Mouse (Mus musculus) heart, postnatal 0 days (tissue): ENCODE results near the gene Cyfip2. TPM values are rescaled to one million over a fixed set of nuclear protein-coding genes. Genes with fewer than 3 reads are reported as not detected.
"Not testable (repeated sequence)": the region's sequence is repeated elsewhere in the genome, so short reads cannot be mapped to it uniquely, and the experiment has no call there.

ENCODE experiments used
- ATAC-seq: fragments of 200-750 bp; cut with Nextera tagmentation; 2 replicates; pipeline ENCODE4 v1.8.0; 2017; ENCODE audit warnings: low read depth, moderate number of reproducible peaks, moderate library complexity; ENCODE audit not compliant: insufficient read depth
- DNase-seq: peaks from one replicate; pipeline ENCODE4 v3.0.0-alpha.2; 2016; ENCODE audit warnings: low spot score
- H3K27ac ChIP-seq: fragments of 300-500 bp; sonication (generic); 2 replicates; pipeline ENCODE4 v1.5.1; 2014; ENCODE audit warnings: low read depth, mild to moderate bottlenecking
- H3K27me3 ChIP-seq: fragments of 300-500 bp; sonication (generic); 2 replicates; pipeline ENCODE4 v1.6.1; 2014; ENCODE audit warnings: low read length, mixed read lengths; ENCODE audit not compliant: control insufficient read depth, insufficient read depth
- H3K36me3 ChIP-seq: fragments of 300-500 bp; sonication (generic); replicated peaks from 2 replicates; pipeline ENCODE4 v1.6.1; 2014; ENCODE audit warnings: low read length, mixed read lengths; ENCODE audit not compliant: control insufficient read depth, insufficient read depth
- H3K4me1 ChIP-seq: fragments of 300-500 bp; sonication (generic); 2 replicates; pipeline ENCODE4 v1.6.1; 2014; ENCODE audit warnings: antibody characterized with exemption; ENCODE audit not compliant: control insufficient read depth, insufficient read depth
- H3K4me2 ChIP-seq: fragments of 300-500 bp; sonication (generic); 2 replicates; pipeline ENCODE4 v1.6.1; 2014; ENCODE audit warnings: low read depth, mild to moderate bottlenecking, low read length, moderate library complexity
- H3K4me3 ChIP-seq: fragments of 300-500 bp; sonication (generic); 2 replicates; pipeline ENCODE4 v1.5.1; 2014; ENCODE audit warnings: low read depth, low read length
- H3K9ac ChIP-seq: fragments of 300-500 bp; sonication (generic); replicated peaks from 2 replicates; pipeline ENCODE4 v1.6.1; 2014; ENCODE audit warnings: low read depth, low read length, mixed read lengths
- H3K9me3 ChIP-seq: fragments of 300-500 bp; sonication (generic); replicated peaks from 2 replicates; pipeline ENCODE4 v1.6.1; 2016; ENCODE audit warnings: low read length; ENCODE audit not compliant: control insufficient read depth
- CTCF ChIP-seq: IDR thresholded peaks from 2 replicates; pipeline ENCODE4 v1.5.1; 2016; ENCODE audit warnings: antibody characterized with exemption, control low read depth, low read depth
- EP300 ChIP-seq: IDR thresholded peaks from 2 replicates; pipeline ENCODE4 v1.6.1; 2016; ENCODE audit warnings: antibody characterized with exemption, low read depth
- WGBS: fragments of 180-500 bp; shearing (Covaris S2); extraction: QIAGEN DNeasy Blood & Tissue Kit; methylation state at CpG from one replicate; pipeline ENCODE4 v1.1.7; 2014; 5-methylcytosine and 5-hydroxymethylcytosine counted together
- polyA plus RNA-seq: library from polyadenylated mRNA; unstranded; fragments of >200 nt; fragmentation: Nextera tagmentation; extraction: Ambion mirVana; gene quantifications from 2 replicates; pipeline ENCODE4 v1.2.1, GENCODE M21; 2015
- total RNA-seq: library from RNA; depleted of rRNA; stranded (reverse); fragments of >200 nt; gene quantifications from 2 replicates; pipeline ENCODE4 v1.2.3, GENCODE M21; 2014; ENCODE audit warnings: low replicate concordance

Cyfip2 gene
- total and polyA plus RNA-seq, 2 experiments from 2014 or later, result 6.3 to 15.6 TPM

- Histone ChIP-seq H3K4me3 (no peak overlapping the region), H3K27ac (no peak overlapping the region), H3K36me3 (no peaks in the 10 kb centered on the region), H3K4me2 (no peak overlapping the region), H3K27me3 (no peaks in the 10 kb centered on the region), H3K9ac (no peak overlapping the region), H3K9me3 (no peaks in the 10 kb centered on the region), H3K4me1 (no peaks in the 10 kb centered on the region)
- DNase-seq, result no peak
- ATAC-seq, result no peak
- 72% methylated on average over 3 of the region's 3 CpGs for WGBS
- TF ChIP-seq EP300, result no peak
- no peak for TF ChIP-seq CTCF
These were observed 127.7 kb downstream of the Cyfip2 start for GRCm38 (mm10) chr11:46184946-46185345.

DNA sequence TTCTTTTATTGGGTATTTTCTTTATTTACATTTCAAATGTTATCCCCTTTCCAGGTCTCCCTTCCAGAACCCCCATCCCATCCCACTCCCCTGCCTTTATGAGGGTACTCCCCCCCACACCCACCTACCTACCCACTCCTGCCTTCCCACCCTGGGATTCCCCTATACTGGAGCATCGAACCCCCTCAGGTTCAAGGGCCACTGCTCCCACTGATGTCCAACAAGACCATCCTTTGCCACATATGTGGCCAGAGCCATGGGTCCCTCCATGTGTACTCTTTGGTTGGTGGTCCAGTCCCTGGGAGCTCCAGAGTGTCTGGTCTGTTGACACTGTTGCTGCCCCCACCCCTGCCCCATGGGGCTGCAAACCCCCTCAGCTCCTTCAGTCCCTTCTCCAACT lies 130.6 kb downstream of the Cyfip2 start:
- not testable (repeated sequence) for H3K27me3 ChIP-seq, H3K9ac ChIP-seq, H3K4me2 ChIP-seq, H3K36me3 ChIP-seq, H3K4me3 ChIP-seq, H3K9me3 ChIP-seq, H3K27ac ChIP-seq, ATAC-seq, DNase-seq, H3K4me1 ChIP-seq
- 96% methylated on average over 1 of the region's 1 CpGs for WGBS

GRCm38 (mm10) chr11:46177246-46178043 lies 135.2 kb downstream of the Cyfip2 start:
- Histone ChIP-seq H3K27ac (no peak overlapping the region), H3K27me3 (no peaks in the 10 kb centered on the region), H3K4me1 (no peaks in the 10 kb centered on the region), H3K9me3 (no peaks in the 10 kb centered on the region), H3K9ac (no peak overlapping the region), H3K36me3 (no peaks in the 10 kb centered on the region), H3K4me2 (no peak overlapping the region), H3K4me3 (no peak overlapping the region)
- no peak for ATAC-seq
- no peak for DNase-seq
- no peak for TF ChIP-seq CTCF
- TF ChIP-seq EP300, result no peak
- 81% methylated on average over 10 of the region's 10 CpGs for WGBS

DNA sequence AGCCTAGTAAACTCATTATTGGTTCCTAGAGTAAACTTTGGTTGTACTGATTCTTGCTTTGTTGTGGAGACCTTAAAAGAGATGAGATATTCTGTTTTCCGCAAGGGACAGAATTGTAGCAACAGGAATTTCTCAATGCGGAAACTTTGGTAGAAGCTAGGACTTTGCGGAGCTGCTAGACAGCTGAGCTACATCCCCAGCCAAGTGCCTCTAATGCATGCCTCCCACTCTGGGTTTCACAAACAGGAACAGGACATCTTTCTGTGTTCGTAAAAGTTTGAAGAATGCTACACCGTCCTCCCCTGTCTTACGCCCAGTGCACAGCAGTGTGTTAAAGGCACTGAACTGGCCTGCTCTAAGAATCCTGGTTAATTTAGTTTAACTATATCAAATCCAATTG lies 136.5 kb downstream of the Cyfip2 start:
- H3K27me3 ChIP-seq, result no peaks in the 10 kb centered on the region
- 71% methylated on average over 6 of the region's 6 CpGs for WGBS
- TF ChIP-seq EP300 (no peak), CTCF (no peak)
- no peak for DNase-seq
- no peak overlapping the region for H3K4me3 ChIP-seq
- no peak overlapping the region for H3K27ac ChIP-seq
- no peak overlapping the region for H3K4me2 ChIP-seq
- H3K9ac ChIP-seq, result no peak overlapping the region
- H3K9me3 ChIP-seq, result no peaks in the 10 kb centered on the region
- H3K4me1 ChIP-seq, result no peaks in the 10 kb centered on the region
- no peak for ATAC-seq
- no peaks in the 10 kb centered on the region for H3K36me3 ChIP-seq

DNA sequence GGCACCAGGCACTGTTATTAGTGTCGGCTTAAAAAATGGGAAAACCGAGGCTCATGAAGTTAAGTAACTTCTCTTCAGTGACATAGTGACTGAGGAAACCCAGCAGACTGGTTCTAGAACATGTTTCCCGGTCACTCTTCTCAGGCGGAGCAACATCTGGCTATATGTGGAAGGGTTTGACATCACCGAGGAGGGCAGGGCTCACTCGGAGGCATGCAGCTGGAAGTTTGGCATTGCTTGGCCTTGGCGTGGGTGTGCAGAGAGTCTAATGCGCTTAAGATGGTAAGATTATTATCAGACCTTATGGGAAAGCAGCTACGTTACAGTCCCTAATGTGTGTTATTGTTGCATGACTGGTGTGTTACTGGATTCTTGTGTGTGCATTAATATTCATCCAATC lies 140.5 kb downstream of the Cyfip2 start:
- H3K4me2 ChIP-seq, result no peak overlapping the region
- no peaks in the 10 kb centered on the region for H3K4me1 ChIP-seq
- no peak overlapping the region for H3K4me3 ChIP-seq
- no peak for TF ChIP-seq CTCF
- no peak for TF ChIP-seq EP300
- no peak for DNase-seq
- no peak for ATAC-seq
- 89% methylated on average over 9 of the region's 9 CpGs for WGBS
- H3K27ac ChIP-seq, result no peak overlapping the region
- no peak overlapping the region for H3K9ac ChIP-seq
- H3K36me3 ChIP-seq, result no peaks in the 10 kb centered on the region
- H3K27me3 ChIP-seq, result no peaks in the 10 kb centered on the region
- no peaks in the 10 kb centered on the region for H3K9me3 ChIP-seq

GRCm38 (mm10) chr11:46169908-46170307 lies 142.8 kb downstream of the Cyfip2 start:
- Histone ChIP-seq H3K9ac (no peak overlapping the region), H3K27ac (no peak overlapping the region), H3K4me1 (peaks cover 10% of the 10 kb centered on the region; the same call in 1 of the 2 replicates), H3K36me3 (no peaks in the 10 kb centered on the region), H3K9me3 (no peaks in the 10 kb centered on the region), H3K4me2 (no peak overlapping the region), H3K4me3 (no peak overlapping the region), H3K27me3 (no peaks in the 10 kb centered on the region)
- no peak for TF ChIP-seq CTCF
- no peak for TF ChIP-seq EP300
- 65% methylated on average over 3 of the region's 3 CpGs for WGBS
- no peak for ATAC-seq
- DNase-seq, result no peak
